Mouse (Mus musculus): ENCODE results near the gene Rrad. TPM values are rescaled to one million over a fixed set of nuclear protein-coding genes. Genes with fewer than 3 reads are reported as not detected.

Gene Rrad
- polyA plus RNA-seq (2014; fragmentation: Illumina TruSeq; extraction: RNeasy Lipid Tissue Mini Kit (QIAGEN cat#74804); ENCODE audit: low read depth, low replicate concordance) = 0.28 TPM

DNA sequence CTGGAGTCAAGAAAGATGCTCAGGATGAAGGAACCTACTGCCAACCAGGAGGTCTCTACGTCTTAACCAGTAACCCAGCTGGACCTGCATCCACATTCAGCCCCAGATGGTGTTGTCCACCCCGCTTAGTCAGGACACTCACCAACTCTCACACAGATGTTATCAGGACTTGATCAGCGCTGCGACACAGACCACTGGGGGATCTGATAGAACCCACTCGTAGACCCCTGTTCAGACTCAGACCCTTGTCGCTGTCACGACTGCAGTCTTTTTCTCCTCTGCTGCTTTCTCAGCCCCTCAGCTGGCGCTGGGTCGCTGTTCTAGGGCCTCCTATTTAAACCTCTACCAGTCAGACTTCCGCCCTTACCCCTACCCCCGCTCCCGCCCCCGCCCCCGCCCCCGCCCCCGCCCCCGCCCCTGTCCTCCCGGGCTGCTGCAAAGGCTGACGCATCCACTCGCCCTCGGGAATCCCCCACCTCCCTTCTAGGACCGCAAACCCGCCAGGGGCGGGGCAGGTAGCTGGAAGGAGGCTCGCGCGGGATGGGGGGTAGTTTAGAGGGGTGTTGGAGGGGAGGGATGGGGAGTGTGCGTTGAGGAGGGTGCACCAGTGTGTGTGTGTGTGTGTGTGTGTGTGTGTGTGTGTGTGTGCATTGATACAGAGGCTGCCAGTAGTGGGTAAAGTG lies at the start of gene Rrad:
TSS of gene Rrad (minus strand) at position 347 of the 683 bp plus-strand sequence.

DNA sequence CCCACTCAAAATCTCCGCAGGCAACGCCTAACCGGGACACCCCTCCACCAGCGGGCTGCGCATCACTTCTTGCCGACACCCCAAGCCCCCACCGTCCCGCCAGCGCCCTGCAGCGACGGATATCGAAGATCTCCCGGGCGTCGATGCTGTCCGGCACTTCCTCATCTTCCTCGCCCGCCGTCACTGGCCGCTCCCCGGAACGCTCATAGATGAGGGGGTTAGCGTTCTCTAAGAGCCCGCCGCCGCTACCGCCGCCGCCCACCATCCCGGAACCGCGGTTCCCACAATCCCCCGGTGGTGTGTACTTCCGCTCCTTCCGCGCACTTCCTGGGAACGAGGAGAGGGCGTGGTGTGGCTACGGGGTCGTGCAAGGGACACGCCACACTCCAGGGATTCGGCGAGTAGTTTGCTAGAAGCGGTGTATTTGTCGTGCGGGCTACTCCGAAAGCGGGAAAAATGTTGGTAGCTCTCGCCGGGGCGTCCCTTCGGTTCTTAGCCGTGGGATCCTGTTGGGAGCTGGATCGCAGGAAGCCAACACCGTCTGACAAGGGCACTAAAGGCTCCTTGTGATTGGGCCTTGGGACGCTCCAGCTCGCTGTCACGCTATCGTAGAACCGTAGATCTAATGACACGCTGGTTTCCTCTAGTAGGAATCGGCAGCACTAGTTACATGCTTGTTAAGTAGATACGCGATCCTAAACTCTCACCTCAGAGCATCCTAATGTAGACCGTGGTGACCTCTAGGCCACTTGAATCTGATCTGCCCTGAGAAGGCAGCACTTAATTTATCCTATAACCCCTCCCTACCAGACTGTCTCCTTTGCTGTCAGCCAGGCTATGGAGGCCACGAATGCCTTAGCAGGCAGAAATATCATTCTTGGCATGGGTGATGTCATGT lies 10.5 kb upstream of the Rrad start, which contains the start of gene Ciao2b:
TSS of gene Ciao2b (minus strand) at position 540 of the 898 bp plus-strand sequence.

DNA sequence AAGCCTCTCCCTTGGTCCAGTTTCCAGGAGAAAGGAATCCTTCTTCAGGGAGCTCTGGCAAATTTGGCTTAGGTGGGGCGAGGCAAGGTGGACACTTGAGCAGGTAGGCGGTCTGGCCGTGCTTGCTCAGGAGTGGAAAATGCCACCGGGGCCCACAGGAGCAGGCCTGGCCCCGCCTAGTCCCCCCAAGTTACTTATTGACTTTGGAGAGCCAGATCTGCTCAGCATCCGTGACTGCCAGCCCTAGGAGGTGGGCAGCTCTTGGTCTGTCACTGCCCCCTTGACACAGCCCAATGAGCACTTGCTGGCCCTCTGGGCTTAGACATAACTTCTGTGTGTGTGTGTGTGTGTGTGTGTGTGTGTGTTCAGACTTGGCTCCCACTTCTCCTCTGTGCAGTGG lies 7.0 kb downstream of the Rrad start, which contains the start of gene Cdh16:
TSS of gene Cdh16 (minus strand) at position 236 of the 400 bp plus-strand sequence.

DNA sequence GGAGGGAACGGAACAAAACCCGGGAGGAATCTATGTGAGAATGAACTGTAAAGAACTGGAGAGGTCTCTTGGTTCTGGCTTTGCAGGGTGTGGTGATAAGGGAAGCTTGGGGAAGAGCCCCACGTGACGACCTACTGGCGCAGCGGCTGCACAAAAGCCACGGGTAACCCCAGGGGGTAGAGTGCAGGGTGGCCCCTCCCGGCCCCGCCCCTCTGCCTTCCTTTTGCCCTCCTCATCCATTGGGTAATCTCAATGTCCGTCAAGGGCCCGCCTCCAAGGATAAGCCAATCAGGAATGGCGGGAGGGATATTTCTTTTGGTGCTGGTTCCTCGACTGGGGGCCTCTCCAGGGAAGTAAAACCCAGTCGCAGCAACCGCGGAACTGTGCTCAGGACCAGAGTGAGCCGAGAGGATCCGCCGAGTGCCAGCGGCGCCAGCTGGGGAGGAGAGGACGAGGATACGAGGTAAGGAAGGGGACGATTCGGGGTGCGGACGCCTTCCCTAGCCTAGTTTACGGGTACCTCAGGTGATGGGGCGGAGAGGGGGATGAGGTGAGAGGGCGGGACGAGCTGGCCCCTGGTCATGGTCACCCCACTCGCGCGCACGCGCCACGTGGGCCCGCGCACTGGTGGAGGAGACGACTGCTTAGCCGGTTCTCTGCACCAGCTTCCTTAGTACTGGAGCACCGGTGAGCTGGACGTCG lies 39.8 kb downstream of the Rrad start, which contains the start of gene Pdp2:
TSS of gene Pdp2 (plus strand) at position 319 of the 702 bp plus-strand sequence.

Other genes with a start within 250 kb of the Rrad start
- 145 TPM for gene Cmtm4, start 235.5 kb downstream of the Rrad start, polyA plus RNA-seq (2014; fragmentation: Illumina TruSeq; extraction: RNeasy Lipid Tissue Mini Kit (QIAGEN cat#74804); ENCODE audit: low read depth, low replicate concordance)
- 172 TPM for gene Dync1li2, start 188.3 kb downstream of the Rrad start, polyA plus RNA-seq (2014; fragmentation: Illumina TruSeq; extraction: RNeasy Lipid Tissue Mini Kit (QIAGEN cat#74804); ENCODE audit: low read depth, low replicate concordance)
- 1.2 TPM for gene Terb1, start 121.4 kb downstream of the Rrad start, polyA plus RNA-seq (2014; fragmentation: Illumina TruSeq; extraction: RNeasy Lipid Tissue Mini Kit (QIAGEN cat#74804); ENCODE audit: low read depth, low replicate concordance)
- 316 TPM for gene Nae1, start 96.7 kb downstream of the Rrad start, polyA plus RNA-seq (2014; fragmentation: Illumina TruSeq; extraction: RNeasy Lipid Tissue Mini Kit (QIAGEN cat#74804); ENCODE audit: low read depth, low replicate concordance)
- gene Car7, start 96.6 kb downstream of the Rrad start, polyA plus RNA-seq (2014; fragmentation: Illumina TruSeq; extraction: RNeasy Lipid Tissue Mini Kit (QIAGEN cat#74804); ENCODE audit: low read depth, low replicate concordance) = 0.66 TPM
- 34.7 TPM for gene Pdp2, start 39.9 kb downstream of the Rrad start, polyA plus RNA-seq (2014; fragmentation: Illumina TruSeq; extraction: RNeasy Lipid Tissue Mini Kit (QIAGEN cat#74804); ENCODE audit: low read depth, low replicate concordance)
- gene Cdh16, start 6.9 kb downstream of the Rrad start, polyA plus RNA-seq (2014; fragmentation: Illumina TruSeq; extraction: RNeasy Lipid Tissue Mini Kit (QIAGEN cat#74804); ENCODE audit: low read depth, low replicate concordance) = not detected
- 2.9 TPM for gene Ciao2b, start 10.6 kb upstream of the Rrad start, polyA plus RNA-seq (2014; fragmentation: Illumina TruSeq; extraction: RNeasy Lipid Tissue Mini Kit (QIAGEN cat#74804); ENCODE audit: low read depth, low replicate concordance)
- gene Ces2a, start 102.7 kb upstream of the Rrad start, polyA plus RNA-seq (2014; fragmentation: Illumina TruSeq; extraction: RNeasy Lipid Tissue Mini Kit (QIAGEN cat#74804); ENCODE audit: low read depth, low replicate concordance) = 65.7 TPM
- gene Ces2b, start 200.2 kb upstream of the Rrad start, polyA plus RNA-seq (2014; fragmentation: Illumina TruSeq; extraction: RNeasy Lipid Tissue Mini Kit (QIAGEN cat#74804); ENCODE audit: low read depth, low replicate concordance) = 13.4 TPM
- gene Ces2c, start 215.7 kb upstream of the Rrad start, polyA plus RNA-seq (2014; fragmentation: Illumina TruSeq; extraction: RNeasy Lipid Tissue Mini Kit (QIAGEN cat#74804); ENCODE audit: low read depth, low replicate concordance) = 458 TPM